Mouse (Mus musculus): ENCODE measurements at regions not wholly inside any gene's neighbourhood (a gene's known extent, or its start where the extent isn't known, plus 50 kb on each side); places are given as distances from the start of the nearest gene placed in this dataset.

DNA sequence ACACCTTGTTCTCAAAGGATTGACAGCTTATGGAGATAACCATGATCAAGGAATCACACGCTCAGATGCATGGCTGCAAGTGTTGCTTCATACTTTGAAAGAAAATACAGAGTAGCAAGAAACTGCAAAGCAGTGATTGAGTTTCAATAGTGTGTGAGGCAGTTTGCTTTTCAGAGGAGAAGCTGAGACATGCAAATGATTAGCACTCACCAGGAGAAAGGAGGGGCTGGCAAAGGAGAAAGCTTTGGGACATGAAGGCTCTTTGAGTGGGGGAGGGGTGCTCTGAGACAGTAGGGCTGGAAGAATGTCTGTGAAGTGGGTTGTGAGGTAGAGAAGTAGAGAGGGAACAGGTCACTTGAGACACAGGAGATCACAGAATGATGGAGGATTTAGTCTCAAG is 238.7 kb upstream of the Fggy start:
- peak; percentile 2 to 5 for DNase-seq

DNA sequence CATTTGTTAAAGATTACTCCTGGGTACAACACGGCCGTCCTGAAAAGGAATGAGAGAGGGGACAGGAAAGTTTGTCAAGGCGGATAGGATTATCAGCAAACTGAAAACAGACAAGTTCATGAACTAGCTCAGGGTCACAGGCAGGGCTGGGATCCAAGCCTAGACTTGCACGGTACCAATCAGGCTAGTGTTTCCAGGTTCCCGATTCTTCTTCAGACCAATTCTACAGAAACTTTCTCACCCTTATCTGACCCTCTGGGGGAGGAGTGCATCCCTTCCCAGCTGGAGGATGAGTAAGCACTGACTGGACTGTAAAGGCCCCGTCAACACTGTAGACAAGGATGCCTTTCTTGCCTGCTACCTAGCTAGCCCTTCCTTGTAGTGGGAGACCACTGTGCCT is 238.3 kb upstream of the Fggy start:
- no peak for DNase-seq

DNA sequence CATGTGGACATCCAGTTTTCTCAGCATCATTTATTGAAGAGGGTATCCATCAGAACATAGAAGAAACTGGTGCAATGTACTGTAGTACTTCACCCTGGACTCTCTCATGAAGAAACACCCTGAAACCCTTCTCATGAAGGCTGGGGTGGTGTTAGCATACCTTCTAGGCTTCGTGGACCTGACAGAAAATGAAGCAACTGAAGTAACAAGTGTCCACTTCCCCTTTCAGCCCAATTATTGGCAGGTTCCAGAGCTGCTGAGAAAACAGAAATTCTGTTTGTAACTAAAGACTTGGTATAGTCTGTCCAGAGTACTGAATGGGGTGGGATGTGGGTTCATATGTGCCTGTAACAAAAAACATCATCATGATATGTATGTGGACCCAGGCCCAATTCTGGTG is 231.4 kb upstream of the Fggy start:
- no peak for DNase-seq

DNA sequence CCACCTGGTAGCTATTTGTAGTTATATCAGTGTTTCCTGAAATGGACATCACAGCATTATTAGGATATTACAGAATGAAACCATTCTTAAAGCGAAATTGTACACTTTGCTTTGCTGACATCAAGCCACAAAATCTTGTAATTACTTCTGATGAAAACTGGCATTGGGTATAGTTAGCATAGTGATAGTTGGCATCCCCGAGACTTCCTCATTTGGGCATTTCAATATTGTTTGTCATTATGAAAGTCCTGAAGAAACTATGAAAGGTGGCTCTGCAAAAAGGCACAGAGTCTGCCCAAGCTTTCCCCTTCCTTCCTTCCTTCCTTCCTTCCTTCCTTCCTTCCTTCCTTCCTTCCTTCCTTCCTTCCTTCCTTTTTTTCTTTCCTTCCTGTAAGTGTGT is 217.5 kb upstream of the Fggy start:
- DNase-seq = no peak

DNA sequence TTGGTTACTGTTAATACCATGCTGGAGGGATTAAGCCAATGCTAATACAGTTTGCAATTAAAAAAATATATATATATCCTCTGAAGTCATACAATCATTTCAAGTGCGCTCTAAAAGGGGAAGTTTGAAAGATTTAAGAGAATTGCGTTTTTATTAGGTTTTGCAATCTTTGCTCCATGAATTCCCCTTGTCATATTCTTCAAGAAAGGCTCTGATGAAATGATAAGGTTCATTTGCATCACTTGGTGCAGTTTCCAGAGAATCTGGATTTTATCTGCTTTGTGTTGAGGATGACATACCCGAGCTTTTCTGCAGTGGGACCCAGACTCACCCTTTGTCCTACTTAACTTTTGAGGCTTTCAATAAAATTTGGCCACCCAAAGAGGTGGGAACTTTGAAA is 216.4 kb upstream of the Fggy start:
- DNase-seq = no peak

DNA sequence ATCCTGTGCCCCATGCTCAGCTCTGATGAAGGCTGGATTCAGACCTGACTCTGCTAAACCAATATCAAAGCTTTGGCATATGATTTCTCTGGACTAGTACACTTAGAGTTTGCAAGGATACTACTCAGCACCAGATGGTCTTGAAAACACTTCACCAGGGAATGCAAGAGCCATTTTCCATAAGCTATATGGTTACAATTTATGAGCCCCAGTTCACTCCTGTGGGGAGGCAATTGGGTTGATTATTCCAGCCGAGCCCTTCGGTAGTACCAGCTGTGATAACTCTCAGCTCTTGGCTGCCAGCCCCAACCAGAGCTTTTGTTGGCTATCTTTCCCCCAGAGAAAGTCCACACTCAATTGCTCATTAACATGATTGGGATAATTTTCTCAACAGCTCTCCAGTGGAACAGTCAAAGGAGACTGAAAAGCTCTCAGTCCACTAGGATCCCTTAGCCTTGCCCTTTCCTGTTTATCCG is 210.5 kb upstream of the Fggy start:
- peak; percentile 65 to 74 for DNase-seq

DNA sequence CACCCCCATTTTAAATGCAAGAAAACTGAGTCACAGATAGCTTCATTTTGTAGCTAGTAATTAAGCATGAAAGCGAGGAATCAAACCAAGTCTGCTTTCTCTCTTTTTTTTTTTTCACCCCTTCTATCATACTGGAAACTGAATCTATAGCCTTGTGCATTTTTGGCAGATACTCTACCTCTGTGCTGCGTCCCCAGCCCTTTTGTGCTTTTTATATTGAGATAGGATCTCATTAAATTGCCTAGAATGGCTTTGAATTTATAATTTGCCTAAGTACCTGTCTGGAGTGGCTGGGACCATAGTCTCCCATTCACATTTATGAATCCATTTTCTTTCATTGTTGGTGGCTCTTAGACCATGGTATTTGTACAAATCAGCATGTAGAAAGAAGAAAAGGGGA is 209.9 kb upstream of the Fggy start:
- DNase-seq = no peak

DNA sequence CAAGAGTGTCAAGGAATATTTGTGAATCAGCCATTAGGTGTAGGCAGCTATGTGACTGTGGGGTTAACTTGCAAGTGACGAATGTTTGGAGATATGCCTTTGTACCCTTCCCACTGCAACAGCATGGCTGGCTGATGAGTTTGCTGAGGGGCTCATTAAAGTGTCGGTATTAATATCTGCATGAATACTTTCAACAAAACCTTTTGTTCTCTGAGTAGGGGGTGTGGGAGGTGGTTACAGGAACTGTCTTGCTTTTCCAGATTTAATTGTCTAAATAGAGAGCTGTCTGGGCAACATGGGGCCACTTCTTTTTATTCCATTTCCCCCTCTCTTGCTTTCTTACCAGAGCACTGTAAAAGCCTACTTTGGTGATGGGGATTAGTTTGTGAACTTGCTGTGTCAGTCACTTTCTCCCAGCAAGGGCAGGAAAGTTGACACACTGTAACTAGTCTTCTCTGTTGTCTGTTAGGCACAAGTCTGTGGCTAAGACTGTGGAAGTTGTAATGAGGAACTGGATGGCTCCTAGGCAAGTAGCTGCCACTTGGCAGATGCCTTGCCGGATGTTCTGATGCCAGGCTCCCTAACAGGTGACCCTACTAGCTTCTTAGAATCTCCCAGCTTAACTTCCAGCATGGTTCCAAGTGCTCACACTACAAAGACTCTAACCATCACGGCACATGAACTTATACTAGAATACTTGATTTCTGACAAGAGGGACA is 208.7 kb upstream of the Fggy start:
- DNase-seq = no peak

DNA sequence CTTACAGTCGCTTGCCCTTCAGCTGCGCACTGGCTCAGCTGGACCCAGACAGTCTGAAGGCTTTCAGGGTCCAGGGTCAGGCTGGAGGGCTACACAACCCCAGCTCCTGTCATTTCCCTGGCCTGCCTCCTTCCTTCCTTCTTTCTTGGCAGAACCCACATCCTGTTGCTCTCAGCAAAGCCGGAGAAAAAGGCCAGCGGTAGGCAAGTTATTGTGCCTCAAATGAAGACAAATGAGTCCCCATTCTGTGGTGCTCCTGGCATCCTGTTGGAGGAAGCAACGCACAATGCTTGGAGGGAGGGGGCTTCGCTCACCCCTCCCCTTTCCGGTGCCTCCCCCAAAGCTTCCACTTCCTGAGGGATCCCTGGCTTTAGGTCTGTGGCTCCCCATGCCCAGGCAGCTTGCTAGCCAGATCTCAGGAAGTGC is 203.4 kb upstream of the Fggy start:
- DNase-seq = peak in 1 of 2 experiments; percentile 9

DNA sequence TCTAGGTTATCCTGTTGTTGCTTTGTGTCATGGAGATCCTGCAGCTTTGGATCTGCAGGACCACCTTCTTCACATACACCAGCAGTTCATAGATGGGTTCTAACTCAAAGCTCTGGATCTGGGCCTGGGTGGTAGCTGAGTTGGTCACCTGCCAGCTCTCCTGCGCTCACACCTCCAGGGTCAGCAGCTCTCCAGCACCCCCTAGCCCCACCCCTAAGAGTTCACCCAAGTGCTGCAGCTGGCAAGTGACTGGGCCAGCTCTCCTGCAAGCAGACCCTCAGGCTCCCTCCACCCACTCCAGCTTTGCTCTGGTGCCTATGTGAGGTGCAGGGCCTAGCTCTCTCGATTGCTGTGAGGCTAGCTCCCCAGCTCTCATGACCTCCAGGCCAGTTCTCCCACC is 198.6 kb upstream of the Fggy start:
- peak; percentile 9 to 30 for DNase-seq

DNA sequence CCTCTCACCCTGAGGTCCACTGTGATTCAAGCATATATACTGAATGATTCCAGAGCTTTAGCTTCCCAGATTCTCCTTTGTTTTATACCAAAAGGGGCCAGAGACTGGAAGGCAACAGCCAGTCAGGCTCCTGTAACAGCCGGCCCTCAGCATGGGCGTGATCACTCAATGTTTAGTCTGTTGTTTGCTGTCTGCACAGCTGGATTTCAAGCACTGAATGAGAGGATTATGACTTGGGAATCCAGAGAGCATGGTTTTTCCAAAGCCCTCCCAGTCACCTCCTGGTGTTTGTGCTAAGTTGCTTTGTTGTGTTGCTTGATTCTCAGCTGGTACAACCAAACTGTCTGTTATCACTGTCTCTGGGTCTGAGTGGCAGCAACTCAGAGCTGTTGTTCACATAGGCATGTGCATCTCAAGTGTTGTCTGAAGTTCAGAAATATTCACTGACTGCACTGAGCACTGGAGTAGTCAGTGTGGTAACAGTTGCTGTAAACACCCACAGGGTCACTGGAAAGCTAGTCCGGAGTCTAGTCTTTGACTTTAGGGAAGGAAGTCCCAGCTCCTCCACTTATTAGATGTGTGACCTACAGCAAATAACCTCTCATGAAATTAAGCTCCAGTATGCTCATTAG is 196.9 kb upstream of the Fggy start:
- no peak for DNase-seq

DNA sequence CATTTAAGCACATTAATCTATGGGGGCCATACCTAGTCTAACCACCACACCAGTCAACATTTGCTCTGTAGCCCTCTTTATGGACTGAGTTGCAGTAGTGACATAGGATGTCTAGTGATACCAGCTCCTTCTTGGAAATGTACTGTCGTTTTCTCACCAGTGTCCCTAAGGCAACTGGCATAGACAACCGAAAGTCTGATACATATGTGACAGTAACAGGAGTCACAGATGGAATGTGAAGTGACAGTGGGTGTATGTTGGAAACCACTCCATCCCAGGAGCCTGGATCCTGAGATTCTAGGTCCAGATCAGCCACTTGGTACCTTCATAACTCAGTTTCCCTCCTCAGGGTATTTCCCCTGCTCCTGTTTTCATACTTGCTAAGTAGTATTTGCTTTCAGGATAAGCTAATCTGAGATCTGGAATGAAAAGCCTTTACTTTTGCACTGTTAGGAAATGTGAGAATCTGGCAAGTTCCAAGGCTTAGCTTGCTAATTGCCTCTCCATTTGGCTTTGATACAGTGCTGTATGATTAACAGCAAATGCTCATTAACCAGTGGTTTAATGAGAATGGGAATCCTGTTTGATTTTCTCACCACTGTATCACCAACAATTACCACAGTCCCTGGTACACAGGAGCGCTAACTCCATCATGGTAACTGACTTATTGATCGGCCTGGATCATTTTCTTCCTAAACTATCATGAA is 192.8 kb upstream of the Fggy start:
- DNase-seq = no peak

DNA sequence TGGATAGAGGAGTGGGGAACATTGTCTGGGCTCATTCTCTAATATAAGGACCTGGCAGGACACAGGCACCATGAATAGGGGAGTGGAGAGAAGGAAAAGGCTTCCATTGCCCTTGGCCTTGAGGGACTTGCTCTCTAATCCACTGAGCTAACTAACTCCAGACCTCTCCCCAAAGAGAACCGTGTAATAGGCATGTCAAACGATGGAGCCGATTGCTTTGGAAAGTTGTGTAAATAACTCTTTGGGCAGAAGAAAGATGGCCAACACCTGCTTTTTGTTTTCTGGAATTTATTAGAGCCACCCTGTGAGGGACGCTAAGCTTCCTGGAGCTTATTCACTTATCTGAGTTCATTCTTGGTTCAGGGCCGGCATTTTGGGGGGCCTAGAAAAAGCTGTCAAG is 180.9 kb upstream of the Fggy start:
- no peak for DNase-seq

DNA sequence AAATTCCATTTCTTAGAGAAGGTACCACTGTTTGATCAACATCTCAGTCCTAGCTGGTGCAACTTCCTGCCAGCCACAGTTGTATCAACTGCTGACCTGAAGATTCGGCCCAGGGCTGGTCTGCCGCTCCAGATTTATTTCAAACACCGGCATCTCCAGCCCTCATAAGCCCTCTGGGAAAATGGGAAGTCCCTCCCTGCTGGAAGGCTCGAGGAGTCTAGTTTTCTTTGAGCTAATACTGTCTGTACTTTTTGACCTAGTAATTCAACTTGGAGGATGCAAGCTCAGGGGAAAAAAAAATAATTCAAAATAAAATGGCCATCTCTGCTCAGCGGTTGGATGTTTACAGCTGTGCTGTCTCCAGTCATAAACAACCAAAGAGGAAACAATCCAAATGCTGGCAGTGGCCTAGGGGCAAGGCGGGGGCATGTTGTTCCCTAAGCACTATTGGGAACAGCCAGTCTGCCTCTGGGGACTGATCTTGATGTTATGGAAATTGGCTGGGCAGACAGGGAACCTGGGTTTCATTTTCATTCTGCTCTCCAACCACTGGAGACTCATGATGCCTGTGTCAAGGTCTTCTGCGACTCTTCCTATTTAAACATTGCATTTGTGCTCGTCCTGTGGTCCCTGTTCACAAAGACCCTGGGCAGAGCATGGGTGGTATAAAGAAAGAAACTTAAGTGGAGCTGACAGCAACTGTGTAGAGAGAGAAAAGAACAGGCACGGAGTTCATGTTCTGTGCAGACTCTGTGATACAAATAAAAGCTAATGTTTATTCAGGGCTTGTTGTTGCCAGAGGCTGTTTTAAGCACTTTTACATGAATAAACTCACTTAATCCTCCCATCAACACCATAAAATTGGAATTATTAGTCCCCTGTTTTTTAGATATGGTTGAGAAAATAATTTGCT is 179.8 kb upstream of the Fggy start:
- no peak for DNase-seq

DNA sequence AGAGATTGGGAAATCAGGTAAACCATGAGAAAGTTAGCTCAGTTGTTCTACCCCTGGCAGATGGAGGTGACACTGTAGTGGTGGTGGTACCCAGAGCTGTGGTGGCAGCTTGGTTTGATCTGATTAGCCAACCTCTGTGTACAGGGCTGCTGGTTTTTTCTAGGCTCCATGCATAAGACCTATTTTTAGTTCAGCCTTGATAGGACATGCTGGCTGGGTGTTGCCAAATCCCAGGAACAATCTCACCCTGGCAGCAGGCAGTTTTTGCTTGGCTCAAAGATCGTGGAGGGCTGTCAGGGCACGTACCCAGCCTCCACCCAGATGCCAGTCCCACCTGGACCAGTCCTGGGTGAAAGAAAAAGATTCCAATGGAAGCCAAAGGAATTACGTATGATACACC is 178.7 kb upstream of the Fggy start:
- peak; percentile 16 for DNase-seq

DNA sequence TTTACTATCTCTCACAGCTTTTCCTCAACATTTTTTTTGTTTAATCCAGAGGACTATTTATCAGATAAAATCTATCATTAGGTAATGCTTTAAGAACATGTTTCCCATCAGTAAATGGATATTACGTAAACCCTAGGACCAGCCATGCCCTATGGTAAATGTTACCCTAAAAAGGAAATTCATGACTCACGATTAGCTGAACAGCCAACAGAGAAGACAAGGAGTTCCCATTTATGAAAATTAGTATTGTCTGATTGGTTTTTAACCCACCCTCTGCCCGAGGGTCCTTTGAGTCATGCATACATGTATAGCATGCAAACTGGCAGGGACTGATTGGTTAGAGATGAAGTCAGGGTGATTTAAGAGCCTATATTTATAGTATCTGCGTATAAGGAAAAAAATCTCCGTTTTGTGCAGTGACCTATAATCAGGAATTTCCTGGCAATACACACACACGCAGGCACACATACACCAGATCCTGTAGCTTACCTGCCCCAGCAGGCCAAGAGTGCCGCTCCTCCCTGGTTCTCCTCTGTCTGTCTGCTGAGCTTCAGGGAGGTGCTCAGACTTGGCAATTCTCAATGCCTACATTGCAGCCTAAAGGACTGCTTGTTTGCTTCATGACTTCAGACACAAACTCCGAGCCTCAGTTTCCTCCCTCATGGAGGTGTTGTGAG is 174.0 kb upstream of the Fggy start:
- DNase-seq = no peak

DNA sequence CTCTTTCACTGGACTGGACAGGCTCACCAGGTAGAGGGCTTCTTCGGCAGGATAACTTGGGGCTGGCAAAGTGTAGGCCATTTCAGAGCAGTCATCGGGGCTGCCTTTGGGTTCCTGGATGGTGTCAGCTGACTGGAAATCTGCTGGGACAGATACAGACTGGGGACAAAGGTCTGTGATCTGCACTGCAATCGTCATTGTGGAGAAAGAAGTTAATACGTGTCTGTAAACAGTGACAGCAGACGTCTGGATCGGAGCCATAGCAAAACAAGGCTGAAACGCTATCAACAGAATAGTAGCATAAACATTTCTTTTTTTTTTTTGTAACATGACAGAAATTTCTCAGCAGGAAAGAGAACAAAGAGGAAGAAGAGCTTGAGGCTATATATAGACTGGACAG is 171.8 kb upstream of the Fggy start:
- DNase-seq = no peak

DNA sequence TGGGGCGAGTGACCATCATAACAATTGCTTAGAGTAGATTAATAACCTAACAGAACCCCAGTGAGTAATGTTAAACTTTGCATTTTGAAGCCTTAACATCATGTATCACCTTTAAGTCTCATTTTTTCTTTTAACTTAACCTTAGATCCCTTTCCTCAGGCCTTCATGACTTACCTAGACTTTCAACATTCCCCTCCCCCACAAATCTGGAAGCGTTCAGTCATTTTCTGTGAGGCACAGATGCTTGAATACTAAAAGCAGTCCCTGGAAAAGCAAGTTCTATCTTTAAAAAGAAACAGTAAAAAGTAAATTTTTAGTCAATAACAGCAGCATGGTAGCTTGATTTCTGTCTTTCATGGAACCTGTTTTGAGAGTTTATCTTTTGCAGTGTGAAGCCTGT is 171.3 kb upstream of the Fggy start:
- no peak for DNase-seq

DNA sequence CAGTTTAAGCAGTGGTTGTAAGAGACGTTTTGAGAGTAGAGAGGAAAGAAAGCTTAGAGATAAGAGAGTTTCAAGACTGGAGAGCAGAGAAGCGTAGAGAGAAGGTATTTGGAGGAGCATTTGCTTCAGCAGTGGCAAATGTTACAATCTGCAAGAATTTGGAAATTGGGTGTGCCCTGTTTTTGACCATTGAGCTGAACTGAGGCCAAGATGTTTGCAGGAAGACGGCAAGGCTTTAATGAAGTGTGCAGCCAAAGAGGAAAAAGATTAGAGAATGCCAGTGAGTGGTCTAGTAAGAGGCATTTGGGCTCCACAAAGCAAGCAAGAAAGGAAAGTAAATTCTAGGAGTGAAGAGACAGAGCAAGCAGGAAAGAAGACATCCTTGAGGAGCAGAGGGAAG is 168.8 kb upstream of the Fggy start:
- no peak for DNase-seq

DNA sequence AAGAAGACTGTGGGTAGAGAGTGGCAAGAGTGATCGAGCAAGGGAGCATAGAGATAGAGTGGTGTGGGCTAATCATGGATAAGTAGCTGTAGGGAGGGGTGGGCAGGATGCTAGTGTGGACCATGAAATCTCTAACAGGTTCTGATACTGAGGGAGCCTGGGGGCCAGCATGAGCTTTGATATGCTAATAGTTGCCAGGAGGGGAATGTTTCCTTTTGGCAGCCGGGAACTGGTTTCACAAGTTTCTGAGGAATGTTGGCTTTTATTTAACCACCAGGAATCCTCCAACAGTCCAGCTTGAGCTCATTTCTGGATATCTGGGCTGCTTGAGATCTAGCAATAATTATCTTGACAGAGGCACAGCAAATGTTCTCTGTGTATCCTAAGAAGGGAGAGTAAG is 167.7 kb upstream of the Fggy start:
- no peak for DNase-seq

DNA sequence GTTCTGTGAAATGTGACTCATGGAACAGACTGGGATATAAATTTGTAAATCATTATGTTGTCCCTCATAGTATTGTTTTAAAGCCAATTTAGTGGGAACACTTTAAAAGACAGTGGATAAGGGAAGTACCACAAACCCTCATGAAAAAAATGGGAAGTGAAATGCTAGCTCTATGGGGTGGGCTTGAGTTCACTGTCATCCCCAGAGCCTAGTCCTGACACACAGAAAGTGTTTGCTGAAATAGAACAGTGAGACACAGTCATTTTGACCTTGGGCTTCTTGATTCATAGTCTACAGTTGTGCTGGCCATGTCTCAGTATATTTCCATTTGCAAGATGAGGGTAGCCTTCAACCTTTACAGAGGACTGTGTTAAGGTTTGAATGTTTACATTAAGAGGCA is 166.8 kb upstream of the Fggy start:
- no peak for DNase-seq

DNA sequence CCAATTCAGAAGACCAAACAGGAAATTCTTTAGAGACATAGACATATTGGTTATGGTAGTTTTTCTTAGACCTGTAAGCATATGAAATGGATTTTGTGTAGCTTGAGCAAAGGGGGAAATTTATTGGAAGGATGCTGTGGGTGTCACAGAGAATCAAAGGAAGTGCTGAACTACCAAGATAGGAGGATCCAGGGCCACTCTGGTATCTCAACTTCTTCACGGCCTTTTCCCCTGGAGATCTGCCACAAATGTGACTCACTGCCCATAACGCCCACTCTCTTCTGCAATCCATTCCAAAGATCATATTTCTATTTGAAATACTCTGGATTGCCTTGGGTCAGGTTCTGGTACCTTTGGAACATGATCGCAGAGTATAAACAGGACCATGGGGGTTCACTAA is 161.6 kb upstream of the Fggy start:
- DNase-seq = no peak

DNA sequence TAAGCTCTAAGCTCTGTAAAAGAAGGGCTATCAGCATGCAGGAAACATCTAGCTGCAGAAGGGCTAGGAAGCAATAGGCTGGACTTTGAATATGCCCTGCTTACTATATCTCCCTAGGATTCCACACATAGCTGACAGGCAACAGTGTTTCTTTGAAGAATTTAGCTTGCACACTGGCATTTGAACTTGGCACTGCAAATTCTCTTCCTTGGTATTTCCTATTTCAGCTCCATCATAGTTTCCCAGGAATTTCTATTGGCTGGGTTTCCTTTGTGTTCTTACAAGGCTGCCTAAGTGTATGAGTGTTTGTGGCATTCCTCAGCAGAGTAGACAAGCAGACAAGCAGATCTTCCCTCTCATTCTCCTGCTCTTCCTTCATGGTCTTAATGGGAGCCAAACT is 159.0 kb upstream of the Fggy start:
- DNase-seq = no peak
